Mouse (Mus musculus) frontal cortex, postnatal 36 days (tissue): ENCODE measurements around the gene Rangrf.
A peak's percentile ranks its signal among the peaks of the same experiment; 100 is the strongest.
"Not testable (repeated sequence)": the region's sequence is repeated elsewhere in the genome, so short reads cannot be mapped to it uniquely, and the experiment has no call there.

Experiments
- DNase-seq, 2 experiments: peaks; one replicate each; pipeline ENCODE4 v3.0.0; 2022; ENCODE audit warnings: low spot score in 2 of 2

The Rangrf gene

GRCm38 (mm10) chr11:68946001-68946400, 29.0 kb downstream of the Rangrf start:
- DNase-seq = no peak

GRCm38 (mm10) chr11:68945245-68945644, 29.7 kb downstream of the Rangrf start:
- DNase-seq = no peak

- DNase-seq = no peak
Observed at GRCm38 (mm10) chr11:68942731-68943130, 32.3 kb downstream of the Rangrf start.

GRCm38 (mm10) chr11:68940516-68940915, 34.5 kb downstream of the Rangrf start:
- DNase-seq = no peak

GRCm38 (mm10) chr11:68939451-68940304, 35.3 kb downstream of the Rangrf start:
- DNase-seq = peak; percentile 88 to 90

GRCm38 (mm10) chr11:68936951-68937350, 38.0 kb downstream of the Rangrf start:
- not testable (repeated sequence) for DNase-seq

- no peak for DNase-seq
Observed at GRCm38 (mm10) chr11:68933885-68934507, 41.0 kb downstream of the Rangrf start.

- DNase-seq = no peak
Observed at GRCm38 (mm10) chr11:68929947-68930346, 45.0 kb downstream of the Rangrf start.

- no peak for DNase-seq
Observed at GRCm38 (mm10) chr11:68926981-68927380, 48.0 kb downstream of the Rangrf start, which contains the start of gene Odf4. TSS of gene Odf4 (minus strand) at chr11:68927081.

- DNase-seq = no peak
Observed at GRCm38 (mm10) chr11:68924749-68925148, 50.2 kb downstream of the Rangrf start.

GRCm38 (mm10) chr11:68923191-68923590, 51.8 kb downstream of the Rangrf start:
- DNase-seq = no peak
